Mouse (Mus musculus) C2C12 (cell line): ENCODE data around the gene Cd79b.

Source experiments
- CTCF ChIP-seq: IDR thresholded peaks from one replicate; pipeline ENCODE4 v1.5.1; 2011; ENCODE audit not compliant: control insufficient read depth, insufficient read depth, insufficient read length
- MYOD1 ChIP-seq: IDR thresholded peaks from one replicate; pipeline ENCODE4 v1.6.1; 2011; ENCODE audit warnings: low read depth; ENCODE audit not compliant: control insufficient read depth, insufficient read length
- MYOG ChIP-seq: IDR thresholded peaks from one replicate; pipeline ENCODE4 v1.6.1; 2011; ENCODE audit not compliant: control insufficient read depth, insufficient read length; ENCODE audit errors: extremely low read depth
- USF1 ChIP-seq: IDR thresholded peaks from one replicate; pipeline ENCODE4 v1.6.1; 2011; ENCODE audit warnings: low read depth, mild to moderate bottlenecking, control low read depth, moderate library complexity

DNA sequence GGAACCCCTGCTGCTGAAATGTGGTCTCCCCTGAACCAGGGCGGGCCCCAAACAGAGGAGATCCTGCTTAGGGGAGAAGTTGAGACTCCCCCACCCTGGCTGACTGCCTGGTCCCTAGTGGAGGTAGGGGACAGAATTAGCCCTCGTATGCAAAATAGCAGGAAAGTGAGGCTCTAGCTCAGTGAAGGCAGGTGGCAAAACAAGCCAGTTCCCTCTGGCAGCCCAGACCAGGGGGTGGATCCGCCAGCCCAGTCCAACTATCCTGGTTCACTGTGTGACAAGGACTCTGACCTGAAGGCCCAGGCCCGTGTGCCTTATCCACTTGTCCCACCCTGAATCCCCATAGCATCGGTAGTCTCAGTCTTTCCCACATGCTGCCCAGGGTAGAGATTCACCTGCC is 4.4 kb downstream of the Cd79b start:
- no peak for TF ChIP-seq USF1
- TF ChIP-seq CTCF = no peak
- TF ChIP-seq MYOG = no peak
- no peak for TF ChIP-seq MYOD1
